Mouse (Mus musculus) embryonic facial prominence, embryonic 14.5 days (tissue): ENCODE measurements around the gene Cct8l1. TPM values are rescaled to one million over a fixed set of nuclear protein-coding genes. Genes with fewer than 3 reads are reported as not detected.

ENCODE experiments used
- ATAC-seq: fragments of 200-750 bp; cut with Nextera tagmentation; 2 replicates; pipeline ENCODE4 v1.8.0; 2017; ENCODE audit warnings: low read depth, moderate number of reproducible peaks, moderate TSS enrichment
- DNase-seq: peaks from one replicate; pipeline ENCODE4 v3.0.0-alpha.2; 2015; ENCODE audit warnings: low spot score
- H3K27ac ChIP-seq: fragments of 300-500 bp; sonication (generic); replicated peaks from 2 replicates; pipeline ENCODE4 v1.5.1; 2014; ENCODE audit warnings: low read depth, mild to moderate bottlenecking, low read length, moderate library complexity
- H3K27me3 ChIP-seq: fragments of 300-500 bp; sonication (generic); replicated peaks from 2 replicates; pipeline ENCODE4 v1.6.1; 2014; ENCODE audit warnings: low read length; ENCODE audit not compliant: control insufficient read depth, insufficient read depth
- H3K36me3 ChIP-seq: fragments of 300-500 bp; sonication (generic); 2 replicates; pipeline ENCODE4 v1.6.1; 2014; ENCODE audit warnings: low read length, mixed read lengths; ENCODE audit not compliant: control insufficient read depth, insufficient read depth
- H3K4me1 ChIP-seq: fragments of 300-500 bp; sonication (generic); 2 replicates; pipeline ENCODE4 v1.6.1; 2014; ENCODE audit warnings: antibody characterized with exemption, low read length; ENCODE audit not compliant: control insufficient read depth, insufficient read depth
- H3K4me2 ChIP-seq: fragments of 300-500 bp; sonication (generic); 2 replicates; pipeline ENCODE4 v1.6.1; 2014; ENCODE audit warnings: low read depth, mild to moderate bottlenecking, low read length, moderate library complexity, mixed read lengths
- H3K4me3 ChIP-seq: fragments of 300-500 bp; sonication (generic); 2 replicates; pipeline ENCODE4 v1.5.1; 2014; ENCODE audit warnings: low read depth, mild to moderate bottlenecking, low read length
- H3K9ac ChIP-seq: fragments of 300-500 bp; sonication (generic); 2 replicates; pipeline ENCODE4 v1.6.1; 2014; ENCODE audit warnings: low read depth, mild to moderate bottlenecking, low read length, moderate library complexity, mixed read lengths
- H3K9me3 ChIP-seq: fragments of 300-500 bp; sonication (generic); 2 replicates; pipeline ENCODE4 v1.6.1; 2016; ENCODE audit warnings: low read length; ENCODE audit not compliant: control insufficient read depth
- WGBS: fragments of 180-500 bp; shearing (Covaris S2); extraction: QIAGEN DNeasy Blood & Tissue Kit; methylation state at CpG from one replicate; pipeline ENCODE4 v1.1.7; 2014; 5-methylcytosine and 5-hydroxymethylcytosine counted together
- polyA plus RNA-seq: library from polyadenylated mRNA; unstranded; fragments of >200 nt; fragmentation: Nextera tagmentation; extraction: Ambion mirVana; gene quantifications from 2 replicates; pipeline ENCODE4 v1.2.1, GENCODE M21; 2014

Gene Cct8l1
- polyA plus RNA-seq, 1 experiment from 2014 or later, result not detected

- Histone ChIP-seq H3K4me1 (peaks cover 15% of the 10 kb centered on the region), H3K9ac (peak overlapping the region; percentile 92), H3K9me3 (no peaks in the 10 kb centered on the region), H3K4me3 (peak overlapping the region; percentile 86), H3K27ac (peak overlapping the region; percentile 100), H3K27me3 (no peaks in the 10 kb centered on the region), H3K4me2 (peak overlapping the region; percentile 56), H3K36me3 (no peaks in the 10 kb centered on the region)
- WGBS, result 0% methylated on average over 10 of the region's 87 CpGs
- DNase-seq, result peak; percentile 92
- ATAC-seq, result peak; percentile 85
These were observed 16.9 kb upstream of the Cct8l1 start for GRCm38 (mm10) chr5:25498821-25499422.

- peak overlapping the region; percentile 86 for H3K9ac ChIP-seq
- peak; percentile 85 for ATAC-seq
These were observed 16.2 kb upstream of the Cct8l1 start for GRCm38 (mm10) chr5:25499423-25500398.

DNA sequence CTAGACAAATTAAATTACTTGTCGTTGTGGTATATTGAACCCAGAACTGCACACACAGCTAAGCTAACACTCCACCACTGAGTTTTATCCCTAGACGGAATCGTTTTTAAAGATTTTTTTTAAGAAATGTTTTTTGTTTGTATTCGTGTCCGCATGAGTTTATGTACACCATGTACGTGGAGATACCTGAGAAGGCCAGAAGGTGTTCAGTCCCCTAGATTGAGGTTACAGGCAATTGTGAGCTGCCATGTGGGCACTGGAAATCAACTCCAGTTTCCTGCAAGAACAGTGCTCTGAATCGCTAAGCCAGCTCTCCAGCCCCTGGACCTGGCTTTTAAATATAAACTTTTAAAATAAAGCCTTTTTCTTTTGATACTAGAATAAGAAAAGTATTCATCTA is 15.2 kb upstream of the Cct8l1 start:
- H3K27me3 ChIP-seq, result no peaks in the 10 kb centered on the region
- DNase-seq (no peak), ATAC-seq (no peak)
- peak overlapping the region; percentile 83 for H3K4me3 ChIP-seq
- peaks cover 15% of the 10 kb centered on the region for H3K4me1 ChIP-seq
- WGBS, result 60% methylated on average over 7 of the region's 7 CpGs
- H3K27ac ChIP-seq, result no peak overlapping the region
- peak overlapping the region; percentile 86 for H3K9ac ChIP-seq
- H3K9me3 ChIP-seq, result no peaks in the 10 kb centered on the region
- peak overlapping the region; percentile 56 for H3K4me2 ChIP-seq
- no peaks in the 10 kb centered on the region for H3K36me3 ChIP-seq

More at GRCm38 (mm10) chr5:25499423-25500398, 16.2 kb upstream of the Cct8l1 start:
- Histone ChIP-seq H3K9me3 (no peaks in the 10 kb centered on the region), H3K27ac (peak overlapping the region; percentile 100), H3K4me3 (peak overlapping the region; percentile 83), H3K4me2 (peak overlapping the region; percentile 56), H3K36me3 (no peaks in the 10 kb centered on the region), H3K27me3 (no peaks in the 10 kb centered on the region), H3K4me1 (peaks cover 15% of the 10 kb centered on the region)
- DNase-seq, result peak; percentile 97
- WGBS, result under 1% methylated on average over 59 of the region's 90 CpGs

- ATAC-seq, result no peak
- Histone ChIP-seq H3K9ac (no peak overlapping the region), H3K4me2 (no peak overlapping the region), H3K36me3 (no peaks in the 10 kb centered on the region), H3K4me3 (no peak overlapping the region), H3K27me3 (no peaks in the 10 kb centered on the region), H3K9me3 (no peaks in the 10 kb centered on the region), H3K4me1 (no peaks in the 10 kb centered on the region), H3K27ac (no peak overlapping the region)
- DNase-seq, result no peak
- WGBS, result 69% methylated on average over 5 of the region's 5 CpGs
These were observed 9.8 kb upstream of the Cct8l1 start for GRCm38 (mm10) chr5:25506041-25506440.

- DNase-seq, result no peak
These were observed 531 bp downstream of the Cct8l1 start for GRCm38 (mm10) chr5:25516301-25516895.

GRCm38 (mm10) chr5:25517550-25517949 is 1.7 kb downstream of the Cct8l1 start:
- H3K4me2 ChIP-seq, result no peak overlapping the region
- H3K36me3 ChIP-seq, result no peaks in the 10 kb centered on the region
- WGBS, result 82% methylated on average over 5 of the region's 5 CpGs
- H3K27ac ChIP-seq, result no peak overlapping the region
- no peaks in the 10 kb centered on the region for H3K27me3 ChIP-seq
- no peaks in the 10 kb centered on the region for H3K9me3 ChIP-seq
- ATAC-seq (no peak), DNase-seq (no peak)
- no peak overlapping the region for H3K9ac ChIP-seq
- H3K4me3 ChIP-seq, result no peak overlapping the region
- H3K4me1 ChIP-seq, result no peaks in the 10 kb centered on the region

More at GRCm38 (mm10) chr5:25516301-25516895, 531 bp downstream of the Cct8l1 start:
- WGBS, result 92% methylated on average over 11 of the region's 11 CpGs
- Histone ChIP-seq H3K9me3 (no peaks in the 10 kb centered on the region), H3K4me2 (no peak overlapping the region), H3K4me3 (no peak overlapping the region), H3K4me1 (no peaks in the 10 kb centered on the region), H3K27me3 (no peaks in the 10 kb centered on the region), H3K27ac (no peak overlapping the region), H3K36me3 (no peaks in the 10 kb centered on the region), H3K9ac (no peak overlapping the region)
- no peak for ATAC-seq

DNA sequence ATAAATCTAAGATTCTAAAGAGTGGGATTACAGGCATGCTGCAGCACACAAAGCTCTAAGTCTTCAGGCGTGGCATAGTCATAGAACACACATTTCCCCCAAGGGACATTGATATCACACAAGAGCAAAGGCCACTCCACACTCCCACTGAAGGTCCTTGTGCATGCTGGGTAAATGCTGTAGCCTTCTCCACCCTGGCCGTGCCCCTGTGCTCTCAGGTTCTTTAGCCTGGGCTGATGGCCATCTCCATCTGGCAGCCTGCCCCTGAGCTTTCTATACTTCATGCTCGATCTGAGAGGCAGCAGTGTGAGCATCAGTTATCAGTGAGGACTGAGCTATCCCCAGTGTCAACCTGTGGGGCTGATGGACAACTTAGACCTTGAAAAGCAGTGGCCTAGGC is 4.0 kb downstream of the Cct8l1 start:
- Histone ChIP-seq H3K36me3 (no peaks in the 10 kb centered on the region), H3K9ac (no peak overlapping the region), H3K4me2 (no peak overlapping the region), H3K9me3 (no peaks in the 10 kb centered on the region), H3K27me3 (no peaks in the 10 kb centered on the region), H3K4me1 (no peaks in the 10 kb centered on the region), H3K27ac (no peak overlapping the region), H3K4me3 (no peak overlapping the region)
- ATAC-seq, result no peak
- DNase-seq, result no peak
- WGBS, result 72% methylated on average over 3 of the region's 3 CpGs

GRCm38 (mm10) chr5:25521461-25521860 is 5.6 kb downstream of the Cct8l1 start:
- ATAC-seq, result no peak
- Histone ChIP-seq H3K4me3 (no peak overlapping the region), H3K9ac (no peak overlapping the region), H3K36me3 (no peaks in the 10 kb centered on the region), H3K27ac (no peak overlapping the region), H3K4me1 (no peaks in the 10 kb centered on the region), H3K9me3 (no peaks in the 10 kb centered on the region), H3K4me2 (no peak overlapping the region), H3K27me3 (no peaks in the 10 kb centered on the region)
- DNase-seq, result no peak
- WGBS, result 80% methylated on average over 5 of the region's 5 CpGs
